Mouse (Mus musculus): ENCODE measurements around the gene Zdhhc7.

GRCm38 (mm10) chr8:120094801-120095200 lies 6.5 kb downstream of the Zdhhc7 start:
- no peak for TF ChIP-seq POLR2A (IDR thresholded peaks at IDR 0.05; ENCODE audit: insufficient read depth, low read depth, low read length)
- no peak for TF ChIP-seq CTCF (IDR thresholded peaks at IDR 0.05; ENCODE audit: insufficient read depth, low read depth, low read length)

All from olfactory bulb, adult 2 months (tissue).